In the genomic region with DNA sequence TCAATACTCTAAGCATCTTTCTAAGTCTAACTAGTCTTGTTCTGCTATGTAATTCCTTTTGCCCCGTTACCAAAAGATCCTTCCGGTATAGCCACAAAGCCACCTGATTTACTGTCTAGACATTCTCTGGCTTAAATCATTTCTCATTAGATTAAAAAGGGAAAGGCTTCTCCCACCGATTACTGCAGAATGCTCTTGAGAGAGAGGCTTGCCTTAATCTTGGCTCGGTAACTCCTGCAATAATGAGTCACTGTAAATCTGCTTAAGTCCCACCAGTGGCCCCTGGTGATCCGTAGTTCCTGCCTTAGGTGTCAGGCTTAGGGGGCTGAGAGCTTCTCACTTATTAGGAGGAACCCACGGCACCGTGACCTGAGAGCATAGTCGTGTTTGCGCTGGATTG, we compare ENCODE assay signal across 18 mouse cellular contexts.
"Had no signal": no experiment of that assay in that cellular context is flagged by ENCODE, and none has a peak within 500 bp of the region (broad histone marks: within the 10 kb centered on the region; RNA-seq: fewer than 3 reads in every experiment).

No protein-coding gene starts in this region.

- H3K27me3 ChIP-seq: megakaryocyte, embryonic 14.5 days; midbrain, embryonic 13.5 days; midbrain, embryonic 15.5 days; neural tube, embryonic 12.5 days had no signal

- H3K4me1 ChIP-seq: megakaryocyte, embryonic 14.5 days; midbrain, embryonic 13.5 days; midbrain, embryonic 15.5 days; neural tube, embryonic 12.5 days had no signal

- H3K4me2 ChIP-seq: lung, embryonic 14.5 days; midbrain, embryonic 11.5 days; midbrain, embryonic 13.5 days; midbrain, embryonic 15.5 days; neural tube, embryonic 12.5 days had no signal

- H3K9ac ChIP-seq: liver, embryonic 14.5 days; lung, embryonic 14.5 days; midbrain, embryonic 13.5 days; midbrain, embryonic 15.5 days; neural tube, embryonic 12.5 days had no signal

- ATAC-seq: midbrain, embryonic 13.5 days; midbrain, embryonic 15.5 days had no signal

- H3K36me3 ChIP-seq: midbrain, embryonic 13.5 days; midbrain, embryonic 15.5 days; neural tube, embryonic 12.5 days had no signal

- H3K9me3 ChIP-seq: midbrain, embryonic 13.5 days; midbrain, embryonic 15.5 days; neural tube, embryonic 12.5 days had no signal

- DNase-seq: lung, adult 18-20 months; lung, embryonic 14.5 days; lung, postnatal 14 days; lung, postnatal 36 days; right cerebral cortex, adult 18-20 months; right cerebral cortex, postnatal 25 days; right cerebral cortex, postnatal 4 days; spleen, adult 18-20 months; thymus, adult 18-20 months; thymus, postnatal 14 days; thymus, postnatal 36 days had no signal

- H3K4me3 ChIP-seq: megakaryocyte, embryonic 14.5 days; midbrain, embryonic 13.5 days; midbrain, embryonic 15.5 days; neural tube, embryonic 12.5 days had no signal

- H3K27ac ChIP-seq: liver, embryonic 14.5 days; macrophage; midbrain, embryonic 13.5 days; midbrain, embryonic 15.5 days; neural tube, embryonic 12.5 days had no signal
